Mouse (Mus musculus) right cerebral cortex, adult 2 months (tissue): Measurements from ENCODE around the gene Rrp1b.
"Not testable (repeated sequence)": the region's sequence is repeated elsewhere in the genome, so short reads cannot be mapped to it uniquely, and the experiment has no call there.

Experiments used
- DNase-seq, 2 experiments: peaks; one replicate each; pipeline ENCODE4 v3.0.0; 2021 to 2022; ENCODE audit warnings: low spot score in 2 of 2

Gene Rrp1b

DNA sequence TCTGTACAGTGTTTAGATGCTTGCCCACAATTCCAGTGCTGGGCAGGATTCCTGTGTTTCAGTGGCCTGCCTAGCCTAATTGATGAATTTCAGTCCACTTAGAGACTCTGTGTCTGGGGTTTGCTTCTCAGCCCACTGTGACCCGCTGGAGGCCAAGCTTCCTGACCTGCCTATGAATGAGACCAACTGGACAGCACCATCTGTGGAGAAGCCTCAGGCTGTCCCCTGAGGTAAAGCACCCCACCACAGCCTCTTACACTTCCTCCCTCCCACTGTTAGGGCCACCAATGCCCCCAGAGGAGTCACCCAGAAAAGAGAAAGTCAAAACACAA is 55.1 kb downstream of the Rrp1b start:
- DNase-seq: no peak

DNA sequence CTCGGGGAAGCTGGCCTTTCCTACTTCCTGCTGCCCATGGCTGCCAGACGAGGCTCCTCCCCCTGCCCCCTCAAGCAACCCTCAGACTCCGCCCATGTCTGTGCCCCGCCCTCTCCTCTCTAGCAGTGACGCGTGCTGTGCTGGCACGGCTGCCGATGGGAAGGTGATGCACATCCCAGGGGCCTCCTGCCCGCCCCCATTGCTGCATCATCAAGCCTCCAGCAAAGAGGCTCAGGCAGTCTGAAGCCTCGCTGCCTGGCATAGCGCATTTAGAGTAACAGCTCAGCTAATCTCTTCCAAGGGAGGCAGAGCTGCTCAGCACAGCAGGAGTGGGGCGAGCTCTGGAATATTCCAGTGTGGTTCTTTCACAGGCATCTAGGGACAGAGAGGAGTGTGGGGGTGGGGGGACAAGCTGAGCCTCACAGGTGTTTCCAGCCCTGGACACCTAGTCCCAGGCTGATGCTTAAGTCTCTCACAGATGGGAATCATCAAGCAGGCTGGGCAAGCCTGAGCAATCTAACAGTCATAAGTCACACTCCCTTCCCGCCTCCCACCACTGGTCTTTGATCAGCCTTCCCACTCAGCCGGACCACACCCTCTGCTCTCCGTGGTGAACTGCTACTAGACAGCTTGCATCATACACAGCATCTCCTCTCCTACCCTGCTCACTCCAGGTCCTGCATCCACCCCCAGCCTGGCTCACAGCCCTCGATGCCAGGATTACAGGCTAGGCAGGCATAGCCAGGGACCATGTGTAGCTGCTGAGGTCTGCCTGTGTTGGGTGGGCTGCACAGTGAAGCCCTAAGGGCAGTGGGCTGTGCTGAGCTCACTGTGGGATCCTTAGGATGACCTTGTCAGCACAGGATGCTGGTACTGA is 55.7 kb downstream of the Rrp1b start:
- peak; percentile 79 to 81 for DNase-seq

DNA sequence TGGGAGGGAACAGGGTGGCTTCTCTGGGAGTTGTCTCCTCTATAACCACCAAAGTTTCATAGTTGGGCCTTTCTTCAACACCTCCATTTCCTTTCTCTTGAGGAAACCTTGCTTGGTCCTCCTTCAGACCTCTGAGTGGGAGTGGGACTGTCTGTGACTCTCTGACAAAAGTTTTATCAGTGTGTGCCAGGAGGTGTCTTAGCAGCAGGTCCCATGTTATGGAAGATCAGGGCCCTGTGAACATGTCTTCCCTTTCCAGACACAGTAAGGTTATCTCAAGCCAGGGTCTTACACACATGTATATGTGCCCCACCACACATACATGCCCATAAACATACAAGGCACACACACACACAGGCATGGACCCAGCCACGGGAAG is 56.3 kb downstream of the Rrp1b start:
- no peak for DNase-seq

DNA sequence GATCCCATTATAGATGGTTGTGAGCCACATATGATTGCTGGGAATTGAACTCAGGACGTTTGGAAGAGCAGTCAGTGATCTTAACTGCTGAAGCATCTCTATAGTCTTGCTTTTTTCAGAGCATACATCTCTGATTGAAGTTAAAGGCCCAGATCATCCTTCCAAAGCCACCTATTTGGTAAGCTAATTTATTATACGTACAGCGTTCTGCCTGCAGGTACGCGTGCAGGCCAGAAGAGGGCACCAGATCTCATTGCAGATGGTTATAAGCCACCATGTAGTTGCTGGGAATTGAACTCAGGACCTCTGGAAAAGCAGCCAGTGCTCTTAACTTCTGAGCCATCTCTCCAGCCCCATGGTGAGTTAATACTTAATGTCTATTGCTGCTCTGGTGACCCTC is 57.0 kb downstream of the Rrp1b start:
- no peak for DNase-seq

DNA sequence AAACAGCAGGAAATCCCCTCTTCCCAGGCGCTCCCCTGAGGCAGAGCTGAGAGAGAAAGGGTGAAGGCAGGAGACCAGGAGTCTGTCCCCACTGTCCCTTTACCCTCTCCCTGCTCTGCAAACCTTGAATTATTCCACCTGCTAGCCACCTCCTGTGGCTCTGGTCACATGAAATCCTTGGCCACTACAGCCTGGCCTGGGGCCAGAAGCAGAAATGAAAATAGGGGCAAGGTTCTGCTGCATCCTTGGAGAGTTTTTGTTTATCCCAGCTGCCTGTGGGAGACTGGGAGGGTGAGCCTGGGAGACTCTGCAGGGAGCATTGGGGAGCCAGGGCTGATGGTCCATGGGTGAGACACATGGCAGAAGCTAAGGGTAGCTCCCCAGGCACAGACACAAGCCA is 61.8 kb downstream of the Rrp1b start:
- DNase-seq: no peak

DNA sequence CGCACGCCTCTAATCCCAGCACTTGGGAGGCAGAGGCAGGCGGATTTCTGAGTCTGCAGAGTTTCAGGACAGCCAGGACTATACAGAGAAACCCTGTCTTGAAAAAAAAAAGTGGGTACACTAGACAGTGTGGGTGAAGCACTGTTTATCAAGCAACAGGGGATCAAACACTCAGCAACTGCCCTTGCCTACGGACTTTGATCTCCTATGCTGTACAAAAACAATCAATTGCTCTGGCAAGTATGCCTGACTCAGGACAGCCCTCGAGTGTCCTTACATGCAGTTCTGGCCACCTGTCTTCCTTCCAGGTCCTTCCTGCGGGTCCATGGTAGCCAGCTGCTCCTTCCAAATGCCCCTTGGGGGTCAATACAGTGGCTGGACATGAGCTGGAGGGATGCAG is 63.0 kb downstream of the Rrp1b start:
- DNase-seq: not testable (repeated sequence)

DNA sequence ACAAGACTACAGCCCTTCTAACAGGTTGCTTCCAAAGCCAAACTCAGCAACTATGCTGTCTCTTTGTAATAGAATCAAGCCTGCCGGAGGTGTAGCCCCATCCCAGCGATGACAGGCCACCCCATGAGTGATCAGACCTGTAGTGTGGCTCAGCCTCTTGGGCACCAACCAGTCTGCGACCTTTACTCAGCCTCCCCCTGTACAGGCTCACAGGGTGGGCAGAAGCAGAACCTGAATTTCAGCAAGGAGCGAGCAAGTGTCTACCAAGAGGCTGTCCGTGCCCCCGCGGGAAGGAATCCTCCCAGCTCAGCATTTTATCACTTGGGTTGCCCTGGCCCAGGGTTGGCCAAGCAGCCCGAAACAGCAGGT is 63.7 kb downstream of the Rrp1b start:
- DNase-seq: no peak

DNA sequence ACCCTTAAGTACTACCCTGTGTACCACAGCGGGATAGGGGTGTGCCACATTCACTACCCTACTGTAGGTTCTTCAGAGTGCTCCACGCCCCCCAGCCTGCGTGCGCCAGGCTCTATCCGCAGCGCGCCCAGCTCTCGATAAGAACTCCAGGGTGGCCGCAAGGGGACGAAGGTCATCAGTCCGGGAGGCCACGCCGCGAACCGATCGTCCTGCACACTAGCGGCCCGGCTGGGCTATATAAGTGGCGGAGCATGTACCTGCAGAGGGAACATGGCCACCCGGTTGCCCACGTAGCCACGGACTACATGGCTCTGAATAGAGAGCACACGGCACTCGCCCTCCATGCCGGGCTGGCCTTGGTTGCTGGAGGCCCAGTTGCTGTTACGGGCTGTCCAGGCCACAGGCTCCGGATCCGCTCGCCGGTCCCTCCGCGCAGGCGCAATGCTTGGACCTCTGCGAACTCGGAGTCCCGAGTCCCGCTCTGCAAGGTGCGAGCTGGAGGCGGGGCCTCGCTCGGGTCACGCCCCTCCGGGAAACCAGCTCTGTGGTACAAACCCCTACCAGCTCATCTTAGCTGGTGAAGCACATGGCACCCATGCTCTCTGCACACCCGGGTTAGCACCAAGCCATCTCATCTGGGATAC is 64.2 kb downstream of the Rrp1b start:
- peak in 1 of 2 experiments; percentile 36 for DNase-seq

DNA sequence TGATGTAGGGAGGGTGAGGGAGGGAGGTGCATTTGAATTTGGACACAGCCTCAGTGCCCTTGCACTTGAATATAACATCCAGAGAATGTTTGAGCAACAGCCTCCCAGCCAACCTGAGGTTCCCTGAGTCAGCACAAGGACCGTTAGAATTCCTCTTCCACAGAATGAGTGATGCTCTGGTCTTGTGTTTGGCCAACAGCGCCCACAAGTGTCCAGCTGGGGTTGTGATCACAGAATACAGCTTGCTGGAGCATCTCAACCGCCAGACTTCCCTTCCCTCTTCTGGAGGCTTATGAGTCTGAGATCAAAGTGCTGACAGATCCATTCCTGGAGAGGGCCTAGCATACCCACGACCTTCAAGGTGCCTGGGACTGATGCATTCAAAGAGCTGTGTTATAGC is 67.2 kb downstream of the Rrp1b start:
- no peak for DNase-seq

DNA sequence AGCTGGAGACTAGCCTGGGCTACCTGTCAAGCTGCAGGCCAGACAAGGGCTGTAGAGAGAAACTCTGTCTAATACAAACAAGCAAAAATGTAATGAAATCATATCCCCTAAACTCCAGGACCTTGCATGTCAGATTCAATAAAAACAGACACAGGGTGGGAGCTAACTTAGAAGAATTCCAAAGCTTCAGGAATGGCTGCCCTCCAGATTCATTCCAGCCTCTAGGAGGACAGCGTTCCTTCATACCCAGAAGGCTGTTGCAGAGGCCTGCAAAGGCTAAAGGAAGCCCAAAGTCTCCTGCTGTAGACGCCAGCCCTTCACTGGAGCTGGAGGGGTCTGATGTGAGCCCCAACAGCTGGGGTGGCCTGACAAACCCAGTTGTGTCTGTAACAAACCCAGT is 70.5 kb downstream of the Rrp1b start:
- no peak for DNase-seq

DNA sequence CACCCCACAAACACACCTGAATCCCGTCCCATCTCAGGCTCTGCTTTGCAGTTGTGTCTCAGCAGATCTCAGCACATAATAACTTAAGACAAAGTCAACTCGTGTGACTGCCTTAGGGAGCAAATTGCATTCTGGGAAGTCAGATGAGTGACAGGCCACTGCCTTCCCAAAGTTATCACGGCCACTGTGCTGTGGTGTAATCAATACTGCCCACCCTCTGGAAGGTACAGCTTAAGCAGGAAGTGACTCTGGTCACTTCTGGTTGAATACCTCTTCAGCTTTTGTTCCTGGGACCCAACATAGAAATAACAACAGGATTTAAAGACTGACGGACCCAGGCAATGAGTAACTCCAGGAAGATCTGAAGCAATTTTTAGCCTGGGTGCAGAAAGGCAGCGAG is 72.0 kb downstream of the Rrp1b start:
- no peak for DNase-seq

DNA sequence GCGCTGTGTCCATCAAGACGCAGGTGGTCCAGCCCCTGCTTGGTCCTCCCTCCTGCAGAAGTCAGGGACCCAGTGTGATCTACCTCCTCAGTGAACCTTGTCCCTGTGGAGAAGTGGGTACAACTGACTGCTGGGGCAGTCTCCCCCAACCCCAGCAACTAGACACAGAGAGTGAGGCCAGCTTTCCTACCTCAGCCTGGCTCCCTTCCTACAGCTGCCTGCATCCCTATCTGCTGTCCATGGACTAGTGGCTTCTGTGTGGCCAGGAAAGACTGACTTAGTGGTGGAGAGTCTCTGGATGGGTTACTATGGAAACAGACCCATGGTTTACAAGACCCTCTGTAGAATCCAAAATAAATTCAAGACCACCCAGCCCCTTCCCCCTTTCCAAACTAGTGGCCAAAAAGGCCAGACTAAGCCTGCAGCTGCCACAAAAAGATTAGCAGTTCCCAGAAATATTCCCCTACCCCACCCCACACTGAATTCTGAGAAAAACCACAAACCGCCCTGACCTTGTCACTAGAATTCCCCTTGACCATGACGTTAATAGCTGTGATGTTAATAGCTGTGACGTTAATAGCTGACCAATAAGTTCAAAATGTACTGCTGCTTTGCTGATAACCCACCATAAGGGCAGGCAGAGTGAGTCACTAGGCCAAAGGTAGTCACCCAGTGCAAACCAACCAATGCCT is 72.6 kb downstream of the Rrp1b start:
- DNase-seq: not testable (repeated sequence)

DNA sequence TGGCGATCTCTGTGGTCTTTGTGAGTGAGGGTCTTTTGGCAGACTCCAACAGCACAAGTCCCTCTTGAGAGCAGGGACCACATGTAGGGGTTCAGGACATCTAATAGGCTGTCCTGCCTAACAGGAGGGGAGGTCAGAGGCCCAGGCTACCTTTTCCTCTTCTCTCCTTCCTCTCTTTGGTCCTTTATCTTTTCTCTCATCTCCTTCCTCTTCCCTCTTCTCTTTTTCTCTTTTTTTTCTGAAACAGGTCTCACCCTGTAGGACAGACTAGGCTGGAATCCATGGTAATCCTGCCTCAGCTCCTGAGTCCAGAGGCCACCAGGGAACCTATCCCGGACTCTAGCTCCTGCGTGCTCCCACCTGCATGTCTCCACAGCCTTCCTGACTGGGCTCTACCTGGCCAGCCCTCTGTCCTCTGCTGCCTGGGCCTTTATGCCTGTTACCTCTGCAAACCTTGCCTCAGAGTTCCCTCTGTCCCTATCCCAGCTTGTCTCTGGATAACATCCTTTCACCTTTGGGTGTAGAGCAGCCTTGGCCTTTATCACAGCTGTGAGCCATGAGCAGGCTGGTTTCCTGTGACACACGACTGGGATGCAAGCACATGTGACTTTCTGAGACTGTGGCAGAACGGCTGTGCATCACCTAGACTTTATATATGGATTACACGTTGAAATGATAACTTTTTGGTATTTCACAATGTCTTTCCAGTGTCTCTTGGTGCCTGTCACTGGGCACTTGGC is 73.5 kb downstream of the Rrp1b start:
- no peak for DNase-seq

DNA sequence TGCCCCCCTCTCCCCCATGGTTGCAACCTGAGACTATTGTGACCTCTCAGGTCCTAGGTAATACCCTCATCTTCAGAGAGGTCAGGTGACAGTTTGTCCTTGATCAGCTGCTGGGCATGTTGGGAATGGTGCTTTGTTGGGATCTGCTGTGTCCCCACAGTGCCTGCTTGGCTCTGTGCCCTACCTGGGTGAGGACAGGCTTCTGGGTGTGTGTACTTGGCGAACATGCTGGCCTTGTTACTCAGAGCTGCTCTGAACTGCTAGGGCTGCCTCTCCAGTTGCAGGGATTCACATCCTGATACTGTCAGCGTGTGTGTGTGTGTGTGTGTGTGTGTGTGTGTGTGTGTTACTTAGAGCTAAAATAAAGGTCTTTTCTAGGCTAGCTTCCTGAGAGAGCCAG is 74.5 kb downstream of the Rrp1b start:
- no peak for DNase-seq

DNA sequence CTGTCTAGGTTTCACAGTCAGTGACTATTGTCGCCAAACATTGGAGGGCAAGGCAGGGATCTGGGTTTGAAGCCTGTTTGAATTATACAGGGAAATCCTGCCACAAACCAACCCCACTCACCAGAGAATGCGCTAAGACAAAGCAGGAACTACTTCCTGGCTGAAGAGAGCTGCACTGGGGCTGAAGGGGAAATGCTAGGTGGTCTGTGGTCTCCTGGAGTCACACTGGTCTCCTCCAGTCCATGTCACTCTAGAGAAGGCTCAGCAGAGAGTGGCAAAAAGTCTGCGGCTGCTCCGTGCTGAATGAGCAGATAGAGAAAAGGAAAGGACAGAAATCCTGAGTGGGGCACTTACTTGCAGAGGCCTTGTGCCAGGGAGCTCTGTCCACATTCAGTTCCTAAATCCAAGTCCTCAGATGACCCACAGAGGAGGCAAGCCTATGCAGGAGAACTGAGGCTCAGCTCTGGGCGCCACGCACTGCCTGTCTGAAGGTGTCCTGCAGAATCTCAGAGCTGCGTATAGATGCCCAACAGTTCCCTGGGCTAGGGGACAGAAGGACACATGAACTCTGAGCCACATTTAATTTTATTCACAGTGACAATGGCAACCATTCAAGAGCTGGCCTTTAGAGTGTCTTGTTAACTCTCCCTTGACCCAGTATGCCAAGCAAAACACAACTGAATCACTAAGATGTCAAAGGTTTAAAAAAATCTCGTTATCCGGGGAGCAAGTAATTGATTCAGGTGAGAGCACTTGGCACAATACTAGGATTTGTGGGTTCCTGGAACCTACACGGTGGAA is 75.3 kb downstream of the Rrp1b start:
- no peak for DNase-seq
